Mouse (Mus musculus) embryonic fibroblast, embryonic 13.5 days (primary cell): ENCODE results near the gene Ak5.

Experiments used
- CTCF ChIP-seq: IDR thresholded peaks from 2 replicates; pipeline ENCODE4 v1.5.1; 2011; ENCODE audit warnings: mild to moderate bottlenecking, control low read depth, low read length, moderate library complexity, borderline replicate concordance; ENCODE audit not compliant: insufficient read depth
- POLR2A ChIP-seq: IDR thresholded peaks from 2 replicates; pipeline ENCODE4 v1.6.1; 2011; ENCODE audit warnings: low read depth, mild to moderate bottlenecking, control low read depth, low read length, moderate library complexity

GRCm38 (mm10) chr3:152542298-152542697 is 125.9 kb downstream of the Ak5 start:
- TF ChIP-seq CTCF: no peak
- no peak for TF ChIP-seq POLR2A
